Mouse (Mus musculus) testis, adult 2 months (tissue): ENCODE results near the gene Plcb4.

ENCODE experiments used
- CTCF ChIP-seq: fragments of 200-500 bp; IDR thresholded peaks from 2 replicates; pipeline ENCODE4 v1.5.1; 2012; ENCODE audit warnings: low read depth, mild to moderate bottlenecking, inconsistent platforms, low read length, moderate library complexity; ENCODE audit not compliant: control insufficient read depth, insufficient read depth, insufficient replicate concordance
- POLR2A ChIP-seq: fragments of 200-500 bp; IDR thresholded peaks from 2 replicates; pipeline ENCODE4 v1.6.1; 2012; ENCODE audit warnings: low read depth, mild to moderate bottlenecking, inconsistent platforms, low read length, moderate library complexity; ENCODE audit not compliant: control insufficient read depth

DNA sequence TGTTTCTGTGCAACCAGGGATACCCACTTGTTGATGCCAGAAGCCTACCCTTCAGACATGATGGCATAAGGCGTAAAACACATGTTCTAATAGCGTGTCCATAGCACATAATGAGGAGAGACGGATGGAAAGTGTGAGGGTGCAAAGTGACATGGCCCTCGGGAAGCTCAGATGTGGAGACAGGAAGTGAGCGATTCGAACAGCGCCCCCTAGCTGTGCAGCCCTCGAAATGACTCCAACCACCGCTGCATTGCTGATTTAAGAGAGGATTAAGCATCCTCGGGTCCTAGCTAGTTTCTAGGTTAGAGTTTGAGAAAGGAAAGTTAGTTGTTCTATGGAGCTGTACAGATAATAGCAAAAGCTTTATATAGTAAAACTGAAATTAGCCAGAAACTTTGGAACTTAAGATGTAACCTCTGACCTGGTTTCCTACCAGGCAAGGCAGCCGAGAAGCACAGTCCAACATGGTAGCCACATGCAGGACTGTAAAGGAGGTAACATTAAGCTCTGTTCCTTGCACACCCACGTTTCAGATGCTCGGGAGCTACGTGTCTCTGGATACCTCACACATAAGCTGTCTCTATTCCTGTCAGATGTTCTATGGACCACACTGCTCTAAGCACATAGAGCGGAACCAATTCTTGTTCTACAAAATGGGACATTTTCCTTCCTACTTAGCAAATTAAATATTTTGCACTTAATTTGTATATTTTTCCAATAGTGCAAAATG lies 326.9 kb downstream of the Plcb4 start:
- no peak for TF ChIP-seq POLR2A
- peak; percentile 64; the same call in 1 of the 2 replicates for TF ChIP-seq CTCF
